ENCODE assay signal across 8 mouse cellular contexts in genomic region chr17:34118113-34118872, GRCm38 (mm10). TPM values are rescaled to one million over a fixed set of nuclear protein-coding genes. Genes with fewer than 3 reads are reported as not detected.
A peak's percentile ranks its signal among the peaks of the same experiment; 100 is the strongest.
DNase-seq lines count a peak whose midpoint lies in the region; ATAC-seq lines count a peak whose summit lies in the region.

No protein-coding gene starts in this region.

- H3K4me2 ChIP-seq in kidney, embryonic 15.5 days, result peak overlapping the region; percentile 94

- ATAC-seq in kidney, embryonic 15.5 days (replicated peaks; ENCODE audit: low FRiP score), result no peak
- no peak for ATAC-seq in activated CD4-positive, CD25-positive, alpha-beta regulatory T cell, adult 4 months

- H3K27ac ChIP-seq in kidney, embryonic 15.5 days, result peak overlapping the region; percentile 100

- peak overlapping the region; percentile 86 for H3K4me3 ChIP-seq in kidney, embryonic 15.5 days (replicated peaks)

- H3K36me3 ChIP-seq in kidney, embryonic 15.5 days, result peaks cover 52% of the 10 kb centered on the region

- H3K4me1 ChIP-seq in kidney, embryonic 15.5 days, result peaks cover 32% of the 10 kb centered on the region

- DNase-seq in 416B (ENCODE audit: low read depth) (peak; percentile 41), ES-CJ7 (ENCODE audit: low read depth, low spot score) (peak; percentile 68)
- peak; percentile 76 to 86 for DNase-seq in cerebellum, postnatal 14 days
- peak; percentile 34 for DNase-seq in heart, adult 8-10 months (ENCODE audit: low spot score)
- DNase-seq in lung, postnatal 36 days, result peak; percentile 35
- peak; percentile 51 to 53 for DNase-seq in spleen, postnatal 36 days (ENCODE audit: low spot score in 2 of 2)

- under 1% methylated on average over 66 of the region's 67 CpGs for WGBS in kidney, embryonic 15.5 days

- no peaks in the 10 kb centered on the region for H3K9me3 ChIP-seq in kidney, embryonic 15.5 days (replicated peaks)

- H3K27me3 ChIP-seq in kidney, embryonic 15.5 days, result no peaks in the 10 kb centered on the region

- H3K9ac ChIP-seq in kidney, embryonic 15.5 days, result peak overlapping the region; percentile 79

RNA-seq across cellular contexts. Expression of gene H2-DMa, which starts 1.0 kb away (rescaled TPM):
- 1 to 10 TPM; 2.2 to 3.9 (median 3.7) TPM for total RNA-seq in heart, adult 8-10 months (2022)
- 14.8 and 15.9 TPM in 2 replicates for polyA plus RNA-seq in kidney, embryonic 15.5 days (2015; fragmentation: Nextera tagmentation; extraction: Ambion mirVana)
- 100 to 1,000 TPM; 152 to 211 TPM for polyA plus RNA-seq in activated CD4-positive, CD25-positive, alpha-beta regulatory T cell, adult 4 months (2017; shearing (Covaris generic))

RNA-seq across cellular contexts. Expression of gene Brd2, which starts 4.1 kb away (rescaled TPM):
- total RNA-seq in heart, adult 8-10 months (2022), result 10 to 100 TPM; 61.0 to 75.7 (median 69.8) TPM
- polyA plus RNA-seq in kidney, embryonic 15.5 days (2015; fragmentation: Nextera tagmentation; extraction: Ambion mirVana), result 135 and 140 TPM in 2 replicates
- polyA plus RNA-seq in activated CD4-positive, CD25-positive, alpha-beta regulatory T cell, adult 4 months (2017; shearing (Covaris generic)), result 100 to 1,000 TPM in 1 of 2 experiments, 10 to 100 TPM in 1; 99.8 to 116 TPM

RNA-seq across cellular contexts. Expression of gene H2-DMb2, which starts 24.8 kb away (rescaled TPM):
- 1 to 10 TPM in 2 of 4 experiments, under 1 TPM in 2; 0.65 to 1.1 (median 0.97) TPM for total RNA-seq in heart, adult 8-10 months (2022)
- 22.6 and 25.3 TPM in 2 replicates for polyA plus RNA-seq in kidney, embryonic 15.5 days (2015; fragmentation: Nextera tagmentation; extraction: Ambion mirVana)
- polyA plus RNA-seq in activated CD4-positive, CD25-positive, alpha-beta regulatory T cell, adult 4 months (2017; shearing (Covaris generic)), result 10 to 100 TPM in 1 of 2 experiments, 1 to 10 TPM in 1; 4.8 to 19.7 TPM

RNA-seq across cellular contexts. Expression of gene H2-Oa, which starts 26.2 kb away (rescaled TPM):
- under 1 TPM in 2 of 4 experiments, not detected in 2; 0.25 to 0.28 TPM for total RNA-seq in heart, adult 8-10 months (2022)
- 0.39 and 0.64 TPM in 2 replicates for polyA plus RNA-seq in kidney, embryonic 15.5 days (2015; fragmentation: Nextera tagmentation; extraction: Ambion mirVana)
- polyA plus RNA-seq in activated CD4-positive, CD25-positive, alpha-beta regulatory T cell, adult 4 months (2017; shearing (Covaris generic)), result 10 to 100 TPM; 42.9 to 45.4 TPM

RNA-seq across cellular contexts. Expression of gene H2-DMb1, which starts 34.6 kb away (rescaled TPM):
- total RNA-seq in heart, adult 8-10 months (2022), result 1 to 10 TPM; 1.8 to 3.0 (median 2.4) TPM
- polyA plus RNA-seq in kidney, embryonic 15.5 days (2015; fragmentation: Nextera tagmentation; extraction: Ambion mirVana), result 4.9 and 6.0 TPM in 2 replicates
- polyA plus RNA-seq in activated CD4-positive, CD25-positive, alpha-beta regulatory T cell, adult 4 months (2017; shearing (Covaris generic)), result 1 to 10 TPM; 1.9 to 3.7 TPM
